In genomic region chr2:165665176-165665575, GRCm38 (mm10) we compare ENCODE assay signal across 21 mouse cellular contexts.
DNase-seq lines count a peak whose midpoint lies in the region; ATAC-seq and TF ChIP-seq lines count a peak whose summit lies in the region.
"Had no signal": no experiment of that assay in that cellular context is flagged by ENCODE, and none has a peak within 500 bp of the region (broad histone marks: within the 10 kb centered on the region; RNA-seq: fewer than 3 reads in every experiment).

No protein-coding gene starts in this region.

- no peak for ATAC-seq in forebrain, embryonic 11.5 days (replicated peaks; ENCODE audit: low FRiP score)
- ATAC-seq in forebrain, embryonic 15.5 days (replicated peaks), result no peak
- ATAC-seq in stomach, embryonic 14.5 days (ENCODE audit: insufficient number of reproducible peaks, insufficient read depth, low FRiP score, low read depth), result no peak; the same call in 1 of the 2 replicates
- no peak for ATAC-seq in liver, postnatal 0 days
- ATAC-seq: activated CD4-positive, CD25-positive, alpha-beta regulatory T cell, adult 4 months; forebrain, embryonic 13.5 days; hindbrain, postnatal 0 days; Patski had no signal

- H3K27ac ChIP-seq in forebrain, embryonic 11.5 days (ENCODE audit: low read depth, low read length), result no peak overlapping the region
- no peak overlapping the region for H3K27ac ChIP-seq in forebrain, embryonic 15.5 days (replicated peaks)
- H3K27ac ChIP-seq in stomach, embryonic 14.5 days (ENCODE audit: low read length), result peak overlapping the region; percentile 88
- no peak overlapping the region for H3K27ac ChIP-seq in liver, postnatal 0 days (ENCODE audit: low read depth)
- H3K27ac ChIP-seq: forebrain, embryonic 13.5 days; heart, embryonic 13.5 days; hindbrain, postnatal 0 days; left cerebral cortex, adult 2 months; limb, embryonic 10.5 days; macrophage; neural tube, embryonic 12.5 days had no signal

- H3K9me3 ChIP-seq in forebrain, embryonic 11.5 days (ENCODE audit: control insufficient read depth, low read length), result no peaks in the 10 kb centered on the region
- H3K9me3 ChIP-seq in forebrain, embryonic 15.5 days, result no peaks in the 10 kb centered on the region
- no peaks in the 10 kb centered on the region for H3K9me3 ChIP-seq in stomach, embryonic 14.5 days (ENCODE audit: control insufficient read depth, low read depth, low read length)
- no peaks in the 10 kb centered on the region for H3K9me3 ChIP-seq in liver, postnatal 0 days (ENCODE audit: low read length)
- H3K9me3 ChIP-seq: forebrain, embryonic 13.5 days; limb, embryonic 10.5 days; neural tube, embryonic 12.5 days had no signal

- no peak for TF ChIP-seq CTCF in liver, postnatal 0 days (IDR thresholded peaks at IDR 0.05; ENCODE audit: low read depth)

- no peaks in the 10 kb centered on the region for H3K27me3 ChIP-seq in forebrain, embryonic 11.5 days (ENCODE audit: control insufficient read depth, insufficient read depth, low read length)
- H3K27me3 ChIP-seq in forebrain, embryonic 15.5 days, result no peaks in the 10 kb centered on the region
- H3K27me3 ChIP-seq in stomach, embryonic 14.5 days (ENCODE audit: control insufficient read depth, insufficient read depth, low read length), result no peaks in the 10 kb centered on the region
- no peaks in the 10 kb centered on the region for H3K27me3 ChIP-seq in liver, postnatal 0 days (ENCODE audit: insufficient read depth, low read length)
- H3K27me3 ChIP-seq: forebrain, embryonic 13.5 days; neural tube, embryonic 12.5 days; Patski had no signal

- H3K4me1 ChIP-seq in forebrain, embryonic 11.5 days (replicated peaks; ENCODE audit: control insufficient read depth, insufficient read depth, low read length), result no peaks in the 10 kb centered on the region
- no peaks in the 10 kb centered on the region for H3K4me1 ChIP-seq in forebrain, embryonic 15.5 days
- no peaks in the 10 kb centered on the region; the same call in 1 of the 2 replicates for H3K4me1 ChIP-seq in stomach, embryonic 14.5 days (ENCODE audit: control insufficient read depth, insufficient read depth, low read length)
- no peaks in the 10 kb centered on the region for H3K4me1 ChIP-seq in liver, postnatal 0 days (ENCODE audit: insufficient read depth)
- H3K4me1 ChIP-seq: forebrain, embryonic 13.5 days; heart, embryonic 13.5 days; neural tube, embryonic 12.5 days had no signal

- no peak overlapping the region for H3K9ac ChIP-seq in forebrain, embryonic 11.5 days (ENCODE audit: low read length)
- H3K9ac ChIP-seq in forebrain, embryonic 15.5 days (replicated peaks), result no peak overlapping the region
- H3K9ac ChIP-seq in stomach, embryonic 14.5 days (replicated peaks; ENCODE audit: low read depth, low read length), result no peak overlapping the region
- H3K9ac ChIP-seq in liver, postnatal 0 days (replicated peaks), result no peak overlapping the region
- H3K9ac ChIP-seq: forebrain, embryonic 13.5 days; heart, embryonic 13.5 days; neural tube, embryonic 12.5 days had no signal

- no peak for TF ChIP-seq EP300 in liver, postnatal 0 days (IDR thresholded peaks at IDR 0.05; ENCODE audit: low read depth)

- H3K4me3 ChIP-seq in forebrain, embryonic 11.5 days (ENCODE audit: low read depth, low read length), result no peak overlapping the region
- no peak overlapping the region for H3K4me3 ChIP-seq in forebrain, embryonic 15.5 days
- H3K4me3 ChIP-seq in stomach, embryonic 14.5 days (ENCODE audit: low read depth, low read length), result no peak overlapping the region
- no peak overlapping the region for H3K4me3 ChIP-seq in liver, postnatal 0 days (ENCODE audit: low read depth, low read length)
- H3K4me3 ChIP-seq: forebrain, embryonic 13.5 days; heart, embryonic 13.5 days; left cerebral cortex, adult 2 months; limb, embryonic 10.5 days; neural tube, embryonic 12.5 days had no signal

- WGBS in forebrain, embryonic 11.5 days, result 33% methylated on average over 5 of the region's 5 CpGs
- 34% methylated on average over 5 of the region's 5 CpGs for WGBS in forebrain, embryonic 15.5 days
- WGBS in stomach, embryonic 14.5 days, result 45% methylated on average over 5 of the region's 5 CpGs
- 70% methylated on average over 5 of the region's 5 CpGs for WGBS in liver, postnatal 0 days (ENCODE audit: insufficient replicate concordance)

- H3K4me2 ChIP-seq in forebrain, embryonic 11.5 days (ENCODE audit: low read depth, low read length, severe bottlenecking), result no peak overlapping the region
- no peak overlapping the region for H3K4me2 ChIP-seq in forebrain, embryonic 15.5 days (replicated peaks)
- no peak overlapping the region for H3K4me2 ChIP-seq in stomach, embryonic 14.5 days (replicated peaks; ENCODE audit: low read depth, low read length)
- H3K4me2 ChIP-seq in liver, postnatal 0 days (ENCODE audit: low read depth, low read length), result no peak overlapping the region
- H3K4me2 ChIP-seq: forebrain, embryonic 13.5 days; heart, embryonic 13.5 days; liver, embryonic 11.5 days; midbrain, embryonic 11.5 days; neural tube, embryonic 12.5 days had no signal

- peak; percentile 20 for DNase-seq in forebrain, embryonic 11.5 days (ENCODE audit: low spot score)
- DNase-seq in brain, adult 2 months (ENCODE audit: low read depth, low spot score), result peak; percentile 20
- DNase-seq in fat pad, adult 2 months (ENCODE audit: extremely low read depth, low read depth, low spot score), result peak; percentile 99
- DNase-seq in Muller cell, postnatal 12 days (ENCODE audit: inconsistent ontology term), result no peak
- no peak for DNase-seq in liver, postnatal 0 days
- DNase-seq: adrenal gland, postnatal 25 days; spleen, adult 18-20 months; thymus, postnatal 36 days had no signal

- H3K36me3 ChIP-seq in forebrain, embryonic 11.5 days (ENCODE audit: control insufficient read depth, insufficient read depth, low read length), result no peaks in the 10 kb centered on the region
- no peaks in the 10 kb centered on the region for H3K36me3 ChIP-seq in forebrain, embryonic 15.5 days
- no peaks in the 10 kb centered on the region for H3K36me3 ChIP-seq in stomach, embryonic 14.5 days (ENCODE audit: control insufficient read depth, insufficient read depth, low read length)
- H3K36me3 ChIP-seq in liver, postnatal 0 days (replicated peaks; ENCODE audit: insufficient read depth, low read length), result no peaks in the 10 kb centered on the region
- H3K36me3 ChIP-seq: heart, embryonic 13.5 days; limb, embryonic 10.5 days; neural tube, embryonic 12.5 days had no signal

Comparison
In these comparisons a context has a peak if more than half of its experiments do, and no peak if none do; other contexts are left out.
1. DNase-seq: peak in forebrain, embryonic 11.5 days (single experiment), brain, adult 2 months (single experiment) and fat pad, adult 2 months (single experiment); none in Muller cell, postnatal 12 days (single experiment) and liver, postnatal 0 days (single experiment).